Mouse (Mus musculus) stomach, embryonic 16.5 days (tissue): ENCODE data around the gene Casd1. TPM values are rescaled to one million over a fixed set of nuclear protein-coding genes. Genes with fewer than 3 reads are reported as not detected.
"Not testable (repeated sequence)": the region's sequence is repeated elsewhere in the genome, so short reads cannot be mapped to it uniquely, and the experiment has no call there.

Experiments used
- ATAC-seq: fragments of 200-750 bp; cut with Nextera tagmentation; 2 replicates; pipeline ENCODE4 v1.8.0; 2017; ENCODE audit warnings: moderate number of reproducible peaks, moderate TSS enrichment; ENCODE audit not compliant: insufficient read depth, low FRiP score
- H3K27ac ChIP-seq: fragments of 300-500 bp; sonication (generic); 2 replicates; pipeline ENCODE4 v1.5.1; 2014; ENCODE audit warnings: low read length
- H3K27me3 ChIP-seq: fragments of 300-500 bp; sonication (generic); 2 replicates; pipeline ENCODE4 v1.6.1; 2014; ENCODE audit warnings: low read length, control low read depth, mixed read lengths; ENCODE audit not compliant: control insufficient read depth, insufficient read depth
- H3K36me3 ChIP-seq: fragments of 300-500 bp; sonication (generic); 2 replicates; pipeline ENCODE4 v1.6.1; 2014; ENCODE audit warnings: low read length; ENCODE audit not compliant: control insufficient read depth, insufficient read depth
- H3K4me1 ChIP-seq: fragments of 300-500 bp; sonication (generic); 2 replicates; pipeline ENCODE4 v1.6.1; 2014; ENCODE audit warnings: low read length, control low read depth, mixed read lengths; ENCODE audit not compliant: control insufficient read depth, insufficient read depth
- H3K4me2 ChIP-seq: fragments of 300-500 bp; sonication (generic); 2 replicates; pipeline ENCODE4 v1.6.1; 2014; ENCODE audit warnings: low read depth, low read length, mixed read lengths
- H3K4me3 ChIP-seq: fragments of 300-500 bp; sonication (generic); replicated peaks from 2 replicates; pipeline ENCODE4 v1.5.1; 2014; ENCODE audit warnings: mild to moderate bottlenecking, low read length
- H3K9ac ChIP-seq: fragments of 300-500 bp; sonication (generic); 2 replicates; pipeline ENCODE4 v1.6.1; 2014; ENCODE audit warnings: low read length
- H3K9me3 ChIP-seq: fragments of 300-500 bp; sonication (generic); replicated peaks from 2 replicates; pipeline ENCODE4 v1.6.1; 2016; ENCODE audit warnings: low read length, control low read depth; ENCODE audit not compliant: control insufficient read depth
- WGBS: fragments of 180-500 bp; shearing (Covaris S2); extraction: QIAGEN DNeasy Blood & Tissue Kit; methylation state at CpG from one replicate; pipeline ENCODE4 v1.1.7; 2014; 5-methylcytosine and 5-hydroxymethylcytosine counted together
- polyA plus RNA-seq: library from polyadenylated mRNA; unstranded; fragments of >200 nt; fragmentation: Nextera tagmentation; extraction: Ambion mirVana; gene quantifications from 2 replicates; pipeline ENCODE4 v1.2.1, GENCODE M21; 2015

Gene Casd1
- polyA plus RNA-seq, 1 experiment from 2014 or later = 23.3 TPM

DNA sequence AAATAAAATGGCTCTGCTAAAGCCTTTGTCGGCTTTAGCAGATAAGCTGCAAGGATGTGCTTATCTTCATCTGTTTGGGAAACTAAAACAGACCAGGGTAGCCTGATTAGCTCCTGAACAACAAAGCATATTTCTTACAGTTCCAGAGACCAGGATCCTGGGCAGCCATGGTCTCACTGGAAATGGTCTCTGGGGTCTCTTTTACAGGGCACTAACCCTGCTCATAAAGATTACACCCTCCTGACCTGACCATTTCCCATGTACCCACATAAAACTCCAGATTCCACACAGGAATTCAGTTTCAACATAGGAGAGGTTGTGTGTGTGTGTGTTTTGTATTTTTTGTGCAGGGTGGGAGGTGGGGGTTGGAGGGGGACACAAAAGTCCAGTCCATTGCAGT lies 34.2 kb downstream of the Casd1 start:
- no peak for ATAC-seq
- 33% methylated on average over 1 of the region's 1 CpGs for WGBS

DNA sequence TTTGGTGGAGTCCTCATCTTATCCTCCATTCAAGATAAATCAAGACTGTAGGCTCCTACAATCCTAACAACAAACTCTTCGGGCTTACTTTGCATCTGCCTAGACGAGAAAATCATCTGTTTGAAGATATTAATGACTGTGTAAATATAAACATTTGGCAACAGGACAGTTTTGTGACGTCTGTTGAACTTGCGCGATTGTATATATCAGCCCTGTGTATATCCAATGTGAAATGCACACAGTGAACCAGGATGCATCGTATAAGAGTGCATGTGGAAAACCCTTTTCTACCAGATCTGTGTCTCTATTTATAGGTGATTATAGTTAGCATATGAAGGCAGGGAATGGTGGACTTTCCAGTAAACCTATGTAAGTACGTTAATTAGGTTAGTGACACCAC lies 41.4 kb downstream of the Casd1 start:
- Histone ChIP-seq H3K9ac (no peak overlapping the region), H3K36me3 (0 out of 2 replicates have a peak, but pooled peaks cover 3% of the 10 kb centered on the region), H3K27me3 (no peaks in the 10 kb centered on the region), H3K9me3 (no peaks in the 10 kb centered on the region), H3K4me3 (no peak overlapping the region), H3K4me2 (no peak overlapping the region), H3K27ac (no peak overlapping the region), H3K4me1 (no peaks in the 10 kb centered on the region)
- WGBS = 66% methylated on average over 7 of the region's 7 CpGs
- no peak for ATAC-seq

More for the DNA sequence above, 34.2 kb downstream of the Casd1 start:
- no peak overlapping the region for H3K4me3 ChIP-seq
- no peak overlapping the region for H3K9ac ChIP-seq
- no peaks in the 10 kb centered on the region for H3K27me3 ChIP-seq
- H3K27ac ChIP-seq = no peak overlapping the region
- no peaks in the 10 kb centered on the region for H3K9me3 ChIP-seq
- no peak overlapping the region for H3K4me2 ChIP-seq
- no peaks in the 10 kb centered on the region for H3K36me3 ChIP-seq
- H3K4me1 ChIP-seq = no peaks in the 10 kb centered on the region

DNA sequence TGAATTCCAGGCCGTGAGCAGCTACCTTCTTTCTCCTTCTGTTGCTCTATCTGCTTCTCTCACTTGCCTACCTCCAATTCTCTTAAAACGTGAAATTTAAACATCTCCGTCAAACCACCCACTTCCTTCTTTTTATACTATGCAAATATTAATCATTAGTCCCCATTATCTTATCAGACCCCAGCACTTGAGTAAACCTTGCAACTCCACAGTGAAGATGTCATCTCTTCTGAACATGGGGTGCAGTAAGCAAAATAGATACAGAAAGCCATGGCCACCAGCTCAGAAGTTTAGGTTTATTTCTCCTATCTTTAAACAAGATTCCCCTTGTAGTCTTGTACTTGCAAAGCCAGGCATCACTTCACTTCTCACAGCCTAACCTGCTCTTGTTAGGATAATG lies 46.7 kb downstream of the Casd1 start:
- WGBS = 43% methylated on average over 3 of the region's 3 CpGs
- Histone ChIP-seq H3K36me3 (no peaks in the 10 kb centered on the region), H3K27me3 (no peaks in the 10 kb centered on the region), H3K4me2 (no peak overlapping the region), H3K4me1 (no peaks in the 10 kb centered on the region), H3K9me3 (no peaks in the 10 kb centered on the region), H3K9ac (no peak overlapping the region), H3K4me3 (no peak overlapping the region), H3K27ac (no peak overlapping the region)
- ATAC-seq = no peak

DNA sequence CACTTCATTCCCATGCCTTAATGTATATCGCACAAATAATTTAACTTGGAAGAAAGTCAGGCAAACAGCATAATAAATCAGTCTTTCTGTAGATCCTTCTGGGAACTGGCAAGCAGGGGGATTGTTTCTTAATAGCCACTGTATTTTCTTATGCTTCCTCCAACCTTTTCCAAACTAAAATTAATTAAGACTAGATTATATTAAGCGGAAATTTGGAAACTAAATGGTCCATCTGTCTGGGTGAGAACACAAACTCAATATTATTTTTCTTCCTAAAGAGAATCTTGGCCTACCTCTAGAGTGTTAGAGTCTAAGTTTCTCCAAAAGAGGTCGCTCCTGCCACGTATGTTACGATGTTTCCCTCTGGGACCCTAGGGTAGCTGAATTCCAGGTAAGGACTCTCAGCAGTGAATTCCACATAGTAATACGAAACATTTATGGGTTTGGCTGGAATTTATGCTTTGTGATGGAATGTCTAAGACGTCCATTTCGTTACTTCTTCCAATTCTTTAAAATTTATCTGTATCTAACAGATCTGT lies 52.0 kb downstream of the Casd1 start:
- 79% methylated on average over 8 of the region's 8 CpGs for WGBS
- no peaks in the 10 kb centered on the region for H3K4me1 ChIP-seq
- no peak for ATAC-seq
- peaks cover 3% of the 10 kb centered on the region; the same call in 1 of the 2 replicates for H3K9me3 ChIP-seq
- no peak overlapping the region for H3K9ac ChIP-seq
- no peak overlapping the region for H3K4me3 ChIP-seq
- H3K36me3 ChIP-seq = no peaks in the 10 kb centered on the region
- no peak overlapping the region for H3K4me2 ChIP-seq
- no peaks in the 10 kb centered on the region for H3K27me3 ChIP-seq
- no peak overlapping the region for H3K27ac ChIP-seq

DNA sequence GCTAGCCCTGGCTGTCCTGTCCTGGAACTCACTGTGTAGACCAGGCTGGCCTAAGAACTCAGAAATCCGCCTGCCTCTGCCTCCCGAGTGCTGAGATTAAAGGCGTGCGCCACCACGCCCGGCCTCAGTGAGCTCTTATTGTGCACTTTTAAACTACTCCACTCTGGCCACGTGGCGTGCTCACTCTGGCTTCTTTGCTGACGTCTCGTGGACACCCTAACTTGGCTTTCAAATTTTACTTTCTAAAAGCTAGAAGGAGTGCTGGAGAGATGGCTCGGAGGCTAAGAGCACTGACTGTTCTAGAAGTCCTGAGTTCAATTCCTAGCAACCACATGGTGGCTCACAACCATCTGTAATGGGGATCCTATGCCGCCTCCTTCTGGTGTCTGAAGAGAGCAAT lies 53.1 kb downstream of the Casd1 start:
- 97% methylated on average over 12 of the region's 12 CpGs for WGBS
- H3K4me2 ChIP-seq, H3K4me3 ChIP-seq, ATAC-seq, H3K27me3 ChIP-seq, H3K27ac ChIP-seq, H3K36me3 ChIP-seq, H3K9me3 ChIP-seq, H3K4me1 ChIP-seq, H3K9ac ChIP-seq: not testable (repeated sequence)

DNA sequence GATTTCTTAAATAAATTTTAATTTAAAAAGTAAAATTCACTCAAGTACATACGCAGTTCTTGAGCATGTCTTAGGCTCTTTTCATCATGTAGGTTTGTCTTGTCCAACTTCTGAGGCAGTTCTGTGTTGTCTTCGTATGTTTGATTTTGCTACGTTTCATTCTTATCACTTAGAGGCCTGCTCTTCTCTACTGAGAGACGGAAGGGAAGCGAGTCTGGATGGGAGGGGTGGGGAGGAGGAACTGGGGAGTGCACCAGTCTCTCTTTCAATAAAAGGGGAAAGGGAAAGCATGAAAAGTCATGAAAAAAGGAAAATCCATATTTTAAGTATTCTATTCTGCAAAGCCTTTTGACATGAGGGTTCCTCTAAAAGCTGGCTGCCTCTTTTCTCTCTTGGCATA lies 54.8 kb downstream of the Casd1 start:
- no peaks in the 10 kb centered on the region for H3K4me1 ChIP-seq

DNA sequence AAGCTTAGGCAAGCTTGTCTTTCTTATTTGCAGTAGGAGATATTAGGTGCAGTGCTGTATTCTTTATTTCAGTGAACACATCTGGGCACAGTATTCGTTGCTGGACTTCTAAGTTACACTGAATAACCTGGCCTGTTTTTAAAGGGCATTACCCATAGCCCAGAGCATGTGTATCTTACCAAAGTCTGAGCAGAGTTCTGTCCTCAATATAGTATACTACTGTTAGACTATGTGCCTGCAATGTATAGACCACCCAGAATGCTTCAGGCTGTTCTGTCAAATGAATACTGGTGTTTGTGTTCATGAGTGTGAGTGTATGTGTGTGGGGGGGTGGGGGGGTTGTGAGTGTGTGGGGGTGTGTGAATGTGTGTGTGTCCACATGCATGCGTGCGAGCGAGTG lies 55.3 kb downstream of the Casd1 start:
- H3K4me1 ChIP-seq = no peaks in the 10 kb centered on the region
- ATAC-seq = no peak
- no peaks in the 10 kb centered on the region for H3K36me3 ChIP-seq
- no peaks in the 10 kb centered on the region for H3K27me3 ChIP-seq
- WGBS = 86% methylated on average over 4 of the region's 4 CpGs
- peaks cover 3% of the 10 kb centered on the region; the same call in 1 of the 2 replicates for H3K9me3 ChIP-seq
- H3K4me2 ChIP-seq = no peak overlapping the region
- no peak overlapping the region for H3K27ac ChIP-seq
- no peak overlapping the region for H3K4me3 ChIP-seq
- H3K9ac ChIP-seq = no peak overlapping the region

More for the DNA sequence above, 54.8 kb downstream of the Casd1 start:
- Histone ChIP-seq H3K36me3 (no peaks in the 10 kb centered on the region), H3K4me3 (no peak overlapping the region), H3K27ac (no peak overlapping the region), H3K9me3 (peaks cover 3% of the 10 kb centered on the region; the same call in 1 of the 2 replicates), H3K9ac (no peak overlapping the region), H3K27me3 (no peaks in the 10 kb centered on the region), H3K4me2 (no peak overlapping the region)
- WGBS = 36% methylated on average over 5 of the region's 5 CpGs
- ATAC-seq = no peak

DNA sequence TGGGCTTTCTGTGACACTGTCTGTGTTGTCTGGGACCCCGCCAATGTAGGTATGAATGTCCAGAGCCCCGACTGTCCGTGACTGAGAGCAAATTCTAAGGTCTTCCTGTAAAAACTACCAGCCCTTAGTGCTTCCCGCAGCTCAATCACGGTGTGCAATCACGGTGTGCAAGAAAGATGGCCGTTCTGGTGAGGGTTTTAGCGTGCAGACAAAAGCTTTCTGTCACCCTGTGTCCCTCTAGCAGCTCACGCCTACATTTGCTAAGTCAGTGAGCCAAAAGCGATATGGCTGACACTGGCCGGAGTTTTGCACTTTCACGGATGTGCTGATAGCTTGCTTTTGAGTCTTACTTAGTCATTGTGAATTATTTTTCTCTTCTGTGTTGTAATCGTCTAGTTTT lies 58.2 kb downstream of the Casd1 start:
- ATAC-seq = no peak
- H3K27me3 ChIP-seq = no peaks in the 10 kb centered on the region
- 81% methylated on average over 13 of the region's 13 CpGs for WGBS

DNA sequence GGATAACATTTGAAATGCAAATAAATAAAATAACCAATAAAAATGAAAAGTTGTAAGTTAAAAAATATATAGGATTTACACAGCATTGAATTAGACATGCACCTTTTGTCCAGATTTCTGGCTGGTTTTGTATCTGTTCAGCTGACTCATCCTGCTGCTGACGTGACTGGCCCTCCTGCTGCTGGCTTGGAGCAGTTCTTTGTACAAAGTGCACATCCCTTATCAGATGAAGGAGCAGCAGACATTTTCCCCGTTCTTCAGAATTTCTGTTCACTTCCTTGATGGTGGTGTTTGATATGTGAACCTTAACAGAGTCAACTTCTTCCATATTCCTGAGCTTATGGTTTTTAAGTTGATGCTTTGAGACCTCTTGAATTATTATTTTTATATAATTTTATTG lies 62.9 kb downstream of the Casd1 start:
- no peak for ATAC-seq
- 63% methylated on average over 2 of the region's 2 CpGs for WGBS

More for the DNA sequence above, 58.2 kb downstream of the Casd1 start:
- Histone ChIP-seq H3K9ac (no peak overlapping the region), H3K4me1 (no peaks in the 10 kb centered on the region), H3K4me2 (no peak overlapping the region), H3K27ac (no peak overlapping the region), H3K36me3 (no peaks in the 10 kb centered on the region), H3K4me3 (no peak overlapping the region), H3K9me3 (no peaks in the 10 kb centered on the region)

More for the DNA sequence above, 62.9 kb downstream of the Casd1 start:
- Histone ChIP-seq H3K4me1 (no peaks in the 10 kb centered on the region), H3K4me3 (no peak overlapping the region), H3K27ac (no peak overlapping the region), H3K36me3 (no peaks in the 10 kb centered on the region), H3K4me2 (no peak overlapping the region), H3K9ac (no peak overlapping the region), H3K9me3 (no peaks in the 10 kb centered on the region), H3K27me3 (no peaks in the 10 kb centered on the region)
